Mouse (Mus musculus): ENCODE measurements around the gene Peli1. TPM values are rescaled to one million over a fixed set of nuclear protein-coding genes. Genes with fewer than 3 reads are reported as not detected.

The Peli1 gene
- polyA plus RNA-seq, 1 experiment from 2014 or later: 23.8 TPM

GRCm38 (mm10) chr11:21093081-21093815 lies 2.2 kb downstream of the Peli1 start:
- no peaks in the 10 kb centered on the region for H3K9me3 ChIP-seq (ENCODE audit: control insufficient read depth, low read length)
- peak overlapping the region; percentile 34 for H3K4me2 ChIP-seq (replicated peaks; ENCODE audit: low read depth)
- no peaks in the 10 kb centered on the region for H3K36me3 ChIP-seq (ENCODE audit: control insufficient read depth, insufficient read depth, low read length)
- no peaks in the 10 kb centered on the region for H3K27me3 ChIP-seq (ENCODE audit: control insufficient read depth, insufficient read depth, low read length)
- ATAC-seq (ENCODE audit: low FRiP score, low TSS enrichment): no peak
- no peaks in the 10 kb centered on the region for H3K4me1 ChIP-seq (replicated peaks; ENCODE audit: control insufficient read depth, insufficient read depth)
- peak overlapping the region; percentile 4; the same call in 1 of the 2 replicates for H3K4me3 ChIP-seq (ENCODE audit: low read depth, low read length)
- no peak overlapping the region for H3K9ac ChIP-seq (ENCODE audit: low read length)
- TF ChIP-seq CTCF (IDR thresholded peaks at IDR 0.05; ENCODE audit: low read depth): no peak
- TF ChIP-seq EP300 (optimal IDR thresholded peaks at IDR 0.05): no peak
- DNase-seq (ENCODE audit: low spot score): no peak
- 47% methylated on average over 3 of the region's 3 CpGs for WGBS
- H3K27ac ChIP-seq (replicated peaks): no peak overlapping the region

DNA sequence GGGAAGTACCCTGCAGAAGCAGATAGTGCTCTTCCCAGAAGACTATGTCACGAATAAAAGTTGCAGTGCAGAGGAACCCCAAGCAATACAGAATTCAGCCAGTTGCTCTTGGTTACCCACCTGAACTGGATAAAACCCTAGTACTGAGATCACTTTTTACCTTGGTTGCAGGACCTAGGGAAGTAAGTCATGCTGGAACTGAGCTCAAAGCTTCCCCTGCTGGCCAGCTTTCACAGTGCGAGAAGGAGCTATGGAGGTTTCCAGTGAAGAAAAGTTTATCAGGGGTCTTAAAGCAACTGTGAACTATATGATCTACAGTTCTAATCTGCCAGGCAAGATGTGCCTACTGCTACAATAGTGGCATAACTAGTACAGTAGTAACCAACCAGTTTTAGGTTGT lies 5.5 kb downstream of the Peli1 start:
- Histone ChIP-seq H3K27ac (replicated peaks) (no peak overlapping the region), H3K9me3 (ENCODE audit: control insufficient read depth, low read length) (no peaks in the 10 kb centered on the region), H3K4me1 (replicated peaks; ENCODE audit: control insufficient read depth, insufficient read depth) (no peaks in the 10 kb centered on the region), H3K4me2 (replicated peaks; ENCODE audit: low read depth) (no peak overlapping the region), H3K9ac (ENCODE audit: low read length) (no peak overlapping the region), H3K4me3 (ENCODE audit: low read depth, low read length) (no peak overlapping the region), H3K27me3 (ENCODE audit: control insufficient read depth, insufficient read depth, low read length) (no peaks in the 10 kb centered on the region), H3K36me3 (ENCODE audit: control insufficient read depth, insufficient read depth, low read length) (no peaks in the 10 kb centered on the region)
- ATAC-seq (ENCODE audit: low FRiP score, low TSS enrichment) (no peak), DNase-seq (ENCODE audit: low spot score) (no peak)
- 93% methylated on average over 2 of the region's 2 CpGs for WGBS
- TF ChIP-seq EP300 (optimal IDR thresholded peaks at IDR 0.05) (no peak), CTCF (IDR thresholded peaks at IDR 0.05; ENCODE audit: low read depth) (peak; percentile 60)

GRCm38 (mm10) chr11:21098457-21098856 lies 7.4 kb downstream of the Peli1 start:
- no peak for ATAC-seq (ENCODE audit: low FRiP score, low TSS enrichment)
- H3K4me2 ChIP-seq (replicated peaks; ENCODE audit: low read depth): no peak overlapping the region

DNA sequence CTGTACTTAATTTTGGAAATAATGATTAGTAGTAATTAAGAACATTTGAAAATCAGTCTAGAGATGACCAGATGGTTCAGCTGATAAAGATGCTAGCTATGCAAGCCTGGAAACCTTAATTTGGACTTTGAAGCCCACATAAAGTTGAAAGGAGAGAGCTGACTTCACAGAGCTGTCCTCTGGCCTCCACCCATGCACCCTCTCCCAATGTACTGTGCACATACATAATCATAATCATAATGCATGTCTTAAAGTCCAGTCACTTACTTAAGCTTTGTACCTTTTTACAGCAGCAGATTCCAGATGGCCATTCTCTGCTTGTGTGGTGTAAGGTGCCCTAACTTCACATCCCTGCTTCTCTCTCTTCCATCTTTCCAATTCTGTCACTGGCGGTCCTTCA lies 9.6 kb downstream of the Peli1 start:
- Histone ChIP-seq H3K9ac (ENCODE audit: low read length) (no peak overlapping the region), H3K4me2 (replicated peaks; ENCODE audit: low read depth) (no peak overlapping the region), H3K9me3 (ENCODE audit: control insufficient read depth, low read length) (no peaks in the 10 kb centered on the region), H3K27me3 (ENCODE audit: control insufficient read depth, insufficient read depth, low read length) (no peaks in the 10 kb centered on the region), H3K4me1 (replicated peaks; ENCODE audit: control insufficient read depth, insufficient read depth) (no peaks in the 10 kb centered on the region), H3K4me3 (ENCODE audit: low read depth, low read length) (no peak overlapping the region), H3K36me3 (ENCODE audit: control insufficient read depth, insufficient read depth, low read length) (no peaks in the 10 kb centered on the region), H3K27ac (replicated peaks) (no peak overlapping the region)
- TF ChIP-seq EP300 (optimal IDR thresholded peaks at IDR 0.05) (no peak), CTCF (IDR thresholded peaks at IDR 0.05; ENCODE audit: low read depth) (no peak)
- ATAC-seq (ENCODE audit: low FRiP score, low TSS enrichment) (no peak), DNase-seq (ENCODE audit: low spot score) (no peak)
- 96% methylated on average over 1 of the region's 1 CpGs for WGBS

More at GRCm38 (mm10) chr11:21098457-21098856, 7.4 kb downstream of the Peli1 start:
- TF ChIP-seq EP300 (optimal IDR thresholded peaks at IDR 0.05) (no peak), CTCF (IDR thresholded peaks at IDR 0.05; ENCODE audit: low read depth) (no peak)
- Histone ChIP-seq H3K27me3 (ENCODE audit: control insufficient read depth, insufficient read depth, low read length) (no peaks in the 10 kb centered on the region), H3K9me3 (ENCODE audit: control insufficient read depth, low read length) (no peaks in the 10 kb centered on the region), H3K4me3 (ENCODE audit: low read depth, low read length) (no peak overlapping the region), H3K4me1 (replicated peaks; ENCODE audit: control insufficient read depth, insufficient read depth) (no peaks in the 10 kb centered on the region), H3K9ac (ENCODE audit: low read length) (no peak overlapping the region), H3K27ac (replicated peaks) (no peak overlapping the region), H3K36me3 (ENCODE audit: control insufficient read depth, insufficient read depth, low read length) (no peaks in the 10 kb centered on the region)
- 79% methylated on average over 2 of the region's 2 CpGs for WGBS
- DNase-seq (ENCODE audit: low spot score): no peak

DNA sequence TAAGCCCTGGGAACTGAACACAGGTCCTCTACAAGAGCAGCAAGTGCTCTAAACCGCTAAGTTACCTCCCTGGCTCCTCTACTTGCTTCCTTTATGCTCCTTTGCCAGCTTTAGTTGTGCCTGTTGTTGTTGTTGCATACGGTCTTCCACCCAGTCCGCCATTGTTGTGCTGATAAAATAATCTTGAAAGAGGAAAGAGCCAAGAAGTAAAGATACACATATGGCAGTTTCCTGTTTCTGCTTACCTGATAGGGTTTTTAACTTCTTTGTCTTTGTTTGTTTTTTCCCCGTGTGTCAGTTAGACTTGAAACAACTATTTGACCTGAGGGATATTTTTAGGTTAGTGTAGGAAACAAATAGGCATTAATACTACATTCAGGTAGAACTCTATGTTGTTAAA lies 10.2 kb downstream of the Peli1 start:
- Histone ChIP-seq H3K4me2 (replicated peaks; ENCODE audit: low read depth) (no peak overlapping the region), H3K9ac (ENCODE audit: low read length) (no peak overlapping the region), H3K4me3 (ENCODE audit: low read depth, low read length) (no peak overlapping the region), H3K4me1 (replicated peaks; ENCODE audit: control insufficient read depth, insufficient read depth) (no peaks in the 10 kb centered on the region), H3K36me3 (ENCODE audit: control insufficient read depth, insufficient read depth, low read length) (no peaks in the 10 kb centered on the region), H3K27ac (replicated peaks) (no peak overlapping the region), H3K27me3 (ENCODE audit: control insufficient read depth, insufficient read depth, low read length) (no peaks in the 10 kb centered on the region), H3K9me3 (ENCODE audit: control insufficient read depth, low read length) (no peaks in the 10 kb centered on the region)
- no peak for ATAC-seq (ENCODE audit: low FRiP score, low TSS enrichment)
- 69% methylated on average over 4 of the region's 4 CpGs for WGBS
- DNase-seq (ENCODE audit: low spot score): no peak
- TF ChIP-seq CTCF (IDR thresholded peaks at IDR 0.05; ENCODE audit: low read depth) (no peak), EP300 (optimal IDR thresholded peaks at IDR 0.05) (no peak)

DNA sequence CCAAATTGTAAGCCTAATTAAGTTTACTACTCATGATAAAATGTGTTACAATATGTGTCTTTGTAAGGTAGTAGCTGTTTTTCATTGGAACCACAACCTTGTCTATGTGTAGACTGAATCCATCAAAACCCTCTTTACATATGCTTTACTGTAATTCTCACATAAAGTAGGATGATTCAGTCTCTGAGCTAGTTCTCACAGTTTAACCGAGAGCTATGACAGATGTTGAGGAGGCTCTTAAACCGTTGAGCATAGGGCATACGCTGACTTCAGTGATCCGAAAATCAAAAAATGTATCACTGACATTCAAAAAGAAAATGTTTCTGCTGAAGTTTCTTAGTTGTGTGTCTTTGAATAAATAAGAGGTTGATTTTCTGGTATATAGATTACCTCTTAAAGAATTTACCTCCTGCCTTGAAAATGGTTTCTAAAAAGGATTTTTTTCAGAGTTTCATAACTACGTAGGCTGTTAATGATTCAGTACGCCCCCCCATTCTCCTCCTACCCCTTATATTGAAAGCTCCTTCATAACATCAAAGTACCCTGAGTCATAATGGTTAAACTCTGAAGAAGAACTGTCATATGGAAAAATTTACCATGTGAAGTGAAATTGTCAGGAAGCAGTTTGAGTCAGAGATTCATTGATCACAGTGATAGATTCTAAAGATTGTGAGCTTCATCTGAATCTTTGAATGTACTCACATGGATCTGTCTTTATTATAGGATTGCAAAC lies 11.3 kb downstream of the Peli1 start:
- DNase-seq (ENCODE audit: low spot score) (no peak), ATAC-seq (ENCODE audit: low FRiP score, low TSS enrichment) (no peak)
- no peaks in the 10 kb centered on the region for H3K9me3 ChIP-seq (ENCODE audit: control insufficient read depth, low read length)
- TF ChIP-seq CTCF (IDR thresholded peaks at IDR 0.05; ENCODE audit: low read depth) (no peak), EP300 (optimal IDR thresholded peaks at IDR 0.05) (no peak)
- WGBS: 85% methylated on average over 6 of the region's 6 CpGs
- no peaks in the 10 kb centered on the region for H3K36me3 ChIP-seq (ENCODE audit: control insufficient read depth, insufficient read depth, low read length)
- no peak overlapping the region for H3K4me3 ChIP-seq (ENCODE audit: low read depth, low read length)
- no peak overlapping the region for H3K27ac ChIP-seq (replicated peaks)
- no peak overlapping the region for H3K9ac ChIP-seq (ENCODE audit: low read length)
- no peaks in the 10 kb centered on the region for H3K27me3 ChIP-seq (ENCODE audit: control insufficient read depth, insufficient read depth, low read length)
- H3K4me2 ChIP-seq (replicated peaks; ENCODE audit: low read depth): no peak overlapping the region
- H3K4me1 ChIP-seq (replicated peaks; ENCODE audit: control insufficient read depth, insufficient read depth): no peaks in the 10 kb centered on the region

Measured in stomach, postnatal 0 days (tissue).